Mouse (Mus musculus) kidney, postnatal 10 days (tissue): Measurements from ENCODE around the gene Akr1b3.
A peak's percentile ranks its signal among the peaks of the same experiment; 100 is the strongest.

Experiments used
- DNase-seq: peaks from one replicate; pipeline ENCODE4 v3.0.0; 2021; ENCODE audit warnings: mixed read lengths

The Akr1b3 gene

GRCm38 (mm10) chr6:34322121-34322520 is 4.8 kb upstream of the Akr1b3 start:
- DNase-seq: no peak

- no peak for DNase-seq
Measured at GRCm38 (mm10) chr6:34318636-34319035, 1.4 kb upstream of the Akr1b3 start.

DNA sequence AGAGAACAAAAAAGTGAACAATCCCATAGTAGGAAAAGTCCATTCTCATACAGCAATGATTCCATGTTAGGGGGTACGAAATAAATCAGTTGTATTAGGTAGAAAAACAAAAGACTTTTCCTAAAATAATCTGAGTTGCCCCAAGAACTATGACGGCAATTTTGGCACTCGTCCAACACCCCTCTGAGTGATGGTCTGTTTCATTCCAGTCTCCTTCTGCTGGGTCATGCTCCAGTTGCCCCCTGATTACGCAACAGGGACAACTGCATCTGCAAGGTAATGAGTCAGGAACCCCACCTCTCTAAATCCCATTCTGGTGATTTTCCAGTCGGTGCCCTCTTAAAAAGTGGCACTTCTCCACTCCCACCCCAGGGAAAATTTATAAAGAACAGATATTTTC is 894 bp upstream of the Akr1b3 start:
- DNase-seq: peak; percentile 72

DNA sequence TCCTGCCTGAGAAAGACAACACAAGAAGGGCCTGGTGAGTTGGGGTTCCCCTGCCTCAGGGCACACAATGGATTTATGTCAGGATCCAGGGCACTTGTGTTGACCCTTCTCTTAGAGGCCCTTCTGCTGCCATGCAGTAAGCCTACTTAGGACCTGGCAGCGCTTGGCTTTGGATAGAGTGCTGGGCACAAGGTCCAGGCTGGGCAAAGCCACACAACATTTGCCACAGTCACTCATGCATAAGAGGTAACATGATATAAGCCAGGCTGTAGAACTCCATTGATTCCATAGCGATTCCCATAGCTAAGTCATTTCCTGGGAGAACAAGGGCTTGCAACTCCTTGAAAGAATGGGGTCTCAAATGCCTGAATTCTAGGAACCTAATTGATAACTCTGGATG is 3.4 kb downstream of the Akr1b3 start:
- no peak for DNase-seq

DNA sequence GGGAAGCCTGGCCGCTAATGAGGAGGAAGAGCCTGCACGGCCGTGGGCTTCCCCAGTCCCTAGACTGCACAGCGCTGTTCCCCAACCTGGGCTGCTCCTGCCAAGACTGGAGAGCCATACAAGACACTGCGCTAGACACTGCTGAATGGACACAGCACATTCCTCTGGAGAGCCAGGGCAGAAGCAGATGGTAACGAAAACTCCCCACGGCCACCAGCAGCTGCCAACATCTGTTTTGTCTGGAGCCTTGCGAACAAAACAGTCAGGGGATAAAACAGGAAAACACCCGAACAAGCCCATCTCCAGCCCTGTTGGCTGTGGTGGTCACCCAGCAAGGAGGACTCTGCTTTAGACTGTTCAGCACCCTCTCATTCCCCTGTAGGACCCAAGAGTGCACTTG is 3.9 kb downstream of the Akr1b3 start:
- peak; percentile 49 for DNase-seq

GRCm38 (mm10) chr6:34310023-34310595 is 7.2 kb downstream of the Akr1b3 start:
- DNase-seq: no peak

DNA sequence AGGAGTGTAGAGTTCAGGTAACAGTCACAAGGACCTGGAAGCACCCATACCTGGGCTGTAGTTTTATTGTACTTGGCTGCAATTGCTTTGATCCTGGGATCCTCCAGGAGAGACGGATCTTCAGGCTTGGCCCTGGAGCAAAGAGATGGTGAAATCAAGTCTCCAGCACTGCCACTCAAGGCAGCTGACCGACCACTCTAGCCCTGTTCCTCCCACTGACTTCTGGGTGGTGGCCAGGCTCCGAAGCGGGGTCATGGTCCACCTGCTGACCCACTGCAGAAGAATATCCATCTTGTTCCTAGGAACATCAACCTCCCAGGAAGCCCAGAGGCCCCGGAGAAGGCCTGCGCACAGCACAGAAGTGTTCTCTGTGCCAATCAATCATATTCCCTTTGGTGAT is 7.8 kb downstream of the Akr1b3 start:
- no peak for DNase-seq

DNA sequence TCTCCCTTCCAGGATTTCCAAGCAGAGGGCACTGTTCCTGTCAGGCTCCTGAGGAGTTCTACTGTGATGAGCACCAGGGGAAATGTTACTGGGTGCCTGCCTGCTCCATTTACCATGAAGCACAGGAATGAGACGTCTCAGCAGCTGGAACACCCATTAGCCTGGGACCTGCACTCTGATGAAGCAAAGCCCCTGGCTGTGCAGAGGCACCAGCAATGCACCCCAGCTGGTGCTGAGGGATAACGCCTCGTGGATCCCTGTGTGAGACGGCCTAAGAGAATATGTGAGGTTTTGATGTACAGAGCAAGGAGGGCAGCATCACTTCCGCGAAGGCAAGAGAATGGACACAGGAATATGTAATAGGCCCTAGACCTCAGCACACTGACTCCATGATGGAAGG is 10.5 kb downstream of the Akr1b3 start:
- no peak for DNase-seq

DNA sequence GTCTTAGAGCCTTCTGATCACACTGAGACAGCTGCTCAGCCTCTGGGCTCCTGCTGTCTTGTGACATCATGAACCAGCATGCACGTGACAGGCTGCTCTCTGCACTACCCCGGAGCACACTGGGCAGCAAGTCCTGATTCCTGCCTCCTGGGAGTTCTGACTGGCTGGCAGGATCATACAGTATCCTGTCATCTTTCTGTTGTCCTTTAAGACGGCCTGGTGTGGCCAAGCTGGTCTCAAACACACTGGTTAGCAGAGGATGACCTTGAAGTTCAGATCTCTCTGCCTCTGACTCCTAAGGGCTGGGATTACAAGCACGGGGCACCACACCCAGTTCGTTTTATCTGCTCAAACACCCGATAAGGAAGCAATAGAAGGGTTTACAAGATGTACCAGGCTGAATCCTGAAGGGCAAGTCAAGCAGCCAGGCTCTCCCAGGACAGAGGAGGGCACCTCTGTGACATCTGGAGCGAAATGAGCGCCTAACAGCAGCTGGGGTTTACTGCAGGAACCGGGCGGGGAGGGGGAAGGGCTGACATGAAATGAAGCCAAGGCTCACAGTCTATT is 12.5 kb downstream of the Akr1b3 start:
- peak; percentile 34 for DNase-seq

DNA sequence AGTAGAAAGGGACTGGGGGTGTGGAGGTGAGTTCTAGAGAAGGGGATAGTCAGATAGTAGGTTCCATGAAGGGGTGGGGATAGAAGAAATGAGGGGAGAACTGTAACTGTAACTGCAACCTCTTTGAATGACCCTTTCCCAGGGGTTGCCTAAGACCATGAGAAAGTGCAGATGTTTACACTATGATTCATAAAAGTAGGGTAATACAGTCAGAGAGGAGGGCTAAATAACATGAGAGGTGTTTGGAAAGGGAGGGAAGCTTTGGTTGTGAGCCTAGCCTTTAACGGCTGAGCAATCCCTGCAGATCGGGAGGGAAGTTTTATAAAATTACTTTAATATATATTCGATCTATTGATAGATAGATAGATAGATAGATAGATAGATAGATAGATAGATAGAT is 20.2 kb downstream of the Akr1b3 start:
- DNase-seq: no peak

GRCm38 (mm10) chr6:34295437-34295836 is 21.8 kb downstream of the Akr1b3 start:
- no peak for DNase-seq

GRCm38 (mm10) chr6:34292882-34293487 is 24.3 kb downstream of the Akr1b3 start:
- peak; percentile 84 for DNase-seq

- no peak for DNase-seq
Measured at GRCm38 (mm10) chr6:34292196-34292881, 24.9 kb downstream of the Akr1b3 start.

DNA sequence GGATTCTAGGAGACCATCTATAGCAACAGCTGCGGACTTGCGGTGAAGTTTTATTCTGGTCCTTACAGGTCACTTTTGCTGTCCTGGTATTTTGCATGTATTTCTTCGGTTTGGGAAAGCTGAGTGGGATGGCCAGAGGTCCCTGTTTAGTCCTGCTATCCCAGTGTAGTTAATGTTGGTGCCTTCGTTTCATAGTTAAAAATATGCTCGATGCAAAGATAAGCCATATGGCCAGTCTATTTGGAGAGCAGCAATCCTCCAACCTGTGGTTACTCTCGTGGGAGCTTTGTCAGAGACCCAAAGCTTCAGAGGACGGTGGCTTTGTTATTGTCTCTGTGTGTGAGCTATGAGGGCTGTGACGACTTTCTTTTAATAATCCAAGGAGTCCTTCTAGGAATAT is 26.6 kb downstream of the Akr1b3 start:
- no peak for DNase-seq

DNA sequence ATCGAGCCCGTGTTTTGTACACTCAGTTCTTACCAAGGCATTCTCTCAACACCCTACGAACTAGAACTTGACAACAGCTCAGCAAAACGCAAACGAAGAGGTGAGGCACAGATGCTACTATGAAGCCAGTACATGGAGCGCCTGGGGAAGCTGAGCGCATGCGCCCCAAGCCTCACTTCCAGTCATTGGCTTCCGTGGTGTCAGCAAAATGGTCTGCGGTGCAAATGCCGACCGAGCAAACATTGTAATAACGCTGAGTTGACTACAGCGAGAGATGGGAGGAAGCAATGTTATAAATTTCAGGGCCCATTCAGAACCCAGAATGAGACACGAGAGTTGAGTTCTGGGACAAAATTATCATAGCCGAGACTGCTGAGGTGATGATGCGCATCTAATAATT is 27.2 kb downstream of the Akr1b3 start:
- DNase-seq: no peak

DNA sequence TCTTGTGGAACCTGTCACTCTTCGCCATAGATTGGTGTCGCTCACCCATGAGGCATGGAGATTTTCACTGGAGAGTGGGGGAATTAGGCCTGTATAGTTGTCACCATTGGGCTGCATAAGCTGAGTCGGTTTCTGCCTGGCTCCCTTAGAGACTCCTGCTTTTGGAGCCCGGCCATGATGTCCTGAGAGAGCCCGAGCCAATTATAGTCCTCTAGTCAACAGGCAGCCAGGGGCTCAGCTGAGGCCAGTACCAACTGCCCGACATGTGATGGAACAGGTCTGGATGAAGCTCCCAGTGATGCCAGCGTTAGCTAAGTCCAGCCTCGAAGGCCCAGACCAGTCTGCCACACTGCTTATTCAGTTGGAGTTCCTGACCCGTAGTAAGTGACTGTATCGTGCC is 29.2 kb downstream of the Akr1b3 start:
- DNase-seq: no peak

GRCm38 (mm10) chr6:34286841-34287240 is 30.4 kb downstream of the Akr1b3 start:
- DNase-seq: no peak

DNA sequence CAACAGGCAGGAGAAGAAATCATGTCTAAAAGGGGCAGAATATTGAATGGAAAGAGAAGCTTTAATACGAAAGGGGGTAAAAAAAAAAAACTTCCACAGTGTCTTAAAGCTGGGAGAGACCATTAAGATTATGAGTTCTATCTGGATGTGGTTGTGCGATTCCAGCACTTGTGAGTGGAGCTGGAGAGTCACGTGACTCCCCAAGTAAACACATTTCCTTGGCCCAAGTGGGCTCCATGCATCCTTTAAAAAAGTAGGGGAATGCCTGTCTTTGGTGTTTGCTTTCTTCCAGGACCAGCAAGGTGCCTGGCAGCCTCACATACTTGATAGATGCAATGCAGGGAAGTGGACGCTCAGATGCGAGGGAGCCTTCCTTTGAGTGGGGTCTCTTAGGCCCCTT is 38.9 kb downstream of the Akr1b3 start:
- DNase-seq: no peak

GRCm38 (mm10) chr6:34277665-34278064 is 39.6 kb downstream of the Akr1b3 start:
- peak; percentile 63 for DNase-seq

- no peak for DNase-seq
Measured at GRCm38 (mm10) chr6:34274346-34274745, 42.9 kb downstream of the Akr1b3 start.

DNA sequence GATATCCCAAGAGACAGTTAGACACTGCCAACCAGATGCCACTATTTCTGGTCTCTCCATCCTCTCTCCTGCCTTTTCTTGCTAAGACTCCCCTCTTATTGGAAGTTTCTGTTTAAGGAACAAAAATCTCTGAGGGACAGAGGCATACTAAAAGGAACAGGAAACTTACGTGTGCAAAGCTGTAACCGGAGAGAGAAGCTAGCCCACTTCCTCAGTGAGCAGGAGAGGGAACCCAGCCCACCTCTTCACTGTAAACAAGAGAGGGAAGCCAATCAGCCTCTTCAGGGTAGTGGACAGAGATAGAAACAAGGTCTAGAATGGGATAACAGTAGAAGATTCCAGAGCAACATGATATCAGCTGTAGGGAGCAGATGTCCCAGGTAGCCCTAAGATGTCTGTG is 44.2 kb downstream of the Akr1b3 start:
- no peak for DNase-seq

GRCm38 (mm10) chr6:34272462-34272861 is 44.8 kb downstream of the Akr1b3 start:
- no peak for DNase-seq

DNA sequence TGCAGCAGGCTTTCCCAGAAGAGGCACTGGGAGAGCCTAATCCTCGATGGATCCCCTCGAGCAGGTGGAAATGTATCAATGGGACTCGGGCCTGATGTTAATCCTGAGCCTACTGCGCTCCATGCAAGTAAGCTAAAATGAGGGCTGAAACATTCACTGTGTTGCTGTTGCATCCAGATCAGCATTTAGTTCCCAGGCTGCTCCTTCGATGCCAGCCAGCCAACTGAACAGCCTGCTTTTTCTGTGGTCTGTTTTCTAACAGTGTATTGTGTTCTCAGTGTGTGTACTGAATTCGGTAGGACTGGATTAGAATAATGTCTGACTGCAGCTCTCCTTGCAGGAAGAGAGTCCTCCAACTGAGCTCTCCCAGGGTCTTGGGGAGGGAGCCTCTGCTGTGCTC is 46.6 kb downstream of the Akr1b3 start:
- no peak for DNase-seq

DNA sequence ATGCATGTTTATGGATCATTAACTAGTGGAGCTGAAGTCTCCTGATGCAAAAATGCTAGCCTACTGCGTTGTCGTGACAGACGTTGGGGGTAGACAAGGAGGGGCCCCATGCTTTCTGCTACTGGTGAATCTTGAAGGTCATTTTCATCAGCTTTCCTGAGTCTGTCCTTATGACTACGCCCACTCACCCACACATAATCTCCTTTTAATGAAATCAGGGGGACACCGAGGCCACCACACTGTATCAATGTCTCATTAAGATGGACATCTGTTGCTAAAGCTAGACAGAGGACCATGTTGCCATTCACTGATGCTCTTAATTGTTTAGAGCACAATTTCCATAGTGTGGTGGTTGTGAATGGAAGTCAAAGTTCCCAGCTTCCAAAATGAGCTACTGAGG is 58.7 kb downstream of the Akr1b3 start:
- DNase-seq: no peak
